Mouse (Mus musculus) bone marrow, adult 2 months (tissue): Measurements from ENCODE around the gene Gm826.

Experiments
- CTCF ChIP-seq: fragments of 200-500 bp; IDR thresholded peaks from 2 replicates; pipeline ENCODE4 v1.5.1; 2011; ENCODE audit warnings: low read length, control low read depth; ENCODE audit not compliant: control insufficient read depth, insufficient read depth
- POLR2A ChIP-seq: fragments of 200-500 bp; IDR thresholded peaks from 2 replicates; pipeline ENCODE4 v1.6.1; 2011; ENCODE audit warnings: low read depth, mild to moderate bottlenecking, control low read depth, low read length, borderline replicate concordance; ENCODE audit not compliant: control insufficient read depth

- TF ChIP-seq CTCF (no peak), POLR2A (no peak)
These were observed 5.1 kb downstream of the Gm826 start for GRCm38 (mm10) chr2:160328886-160329285.
